Mouse (Mus musculus) embryonic facial prominence, embryonic 12.5 days (tissue): Measurements from ENCODE around the gene Sgca. TPM values are rescaled to one million over a fixed set of nuclear protein-coding genes. Genes with fewer than 3 reads are reported as not detected.
A peak's percentile ranks its signal among the peaks of the same experiment; 100 is the strongest.
"Not testable (repeated sequence)": the region's sequence is repeated elsewhere in the genome, so short reads cannot be mapped to it uniquely, and the experiment has no call there.

Experiments used
- ATAC-seq: fragments of 200-750 bp; cut with Nextera tagmentation; 2 replicates; pipeline ENCODE4 v1.8.0; 2017; ENCODE audit not compliant: insufficient number of reproducible peaks, insufficient read depth, low FRiP score, low TSS enrichment
- H3K27ac ChIP-seq: fragments of 300-500 bp; sonication (generic); 2 replicates; pipeline ENCODE4 v1.5.1; 2016; ENCODE audit warnings: mild to moderate bottlenecking
- H3K27me3 ChIP-seq: fragments of 300-500 bp; sonication (generic); 2 replicates; pipeline ENCODE4 v1.6.1; 2016; ENCODE audit warnings: mild to moderate bottlenecking, moderate library complexity
- H3K36me3 ChIP-seq: fragments of 300-500 bp; sonication (generic); 2 replicates; pipeline ENCODE4 v1.6.1; 2016; ENCODE audit warnings: mild to moderate bottlenecking
- H3K4me1 ChIP-seq: fragments of 300-500 bp; sonication (generic); 2 replicates; pipeline ENCODE4 v1.6.1; 2016
- H3K4me2 ChIP-seq: fragments of 300-500 bp; sonication (generic); replicated peaks from 2 replicates; pipeline ENCODE4 v1.6.1; 2016; ENCODE audit warnings: mild to moderate bottlenecking, moderate library complexity
- H3K4me3 ChIP-seq: fragments of 300-500 bp; sonication (generic); 2 replicates; pipeline ENCODE4 v1.5.1; 2016; ENCODE audit warnings: mild to moderate bottlenecking
- H3K9ac ChIP-seq: fragments of 300-500 bp; sonication (generic); 2 replicates; pipeline ENCODE4 v1.6.1; 2016; ENCODE audit warnings: mild to moderate bottlenecking, moderate library complexity
- H3K9me3 ChIP-seq: fragments of 300-500 bp; sonication (generic); 2 replicates; pipeline ENCODE4 v1.6.1; 2016; ENCODE audit warnings: mild to moderate bottlenecking, moderate library complexity
- WGBS: fragments of 180-500 bp; shearing (Covaris S2); methylation state at CpG from one replicate; pipeline ENCODE4 v1.1.7; 2016; 5-methylcytosine and 5-hydroxymethylcytosine counted together
- polyA plus RNA-seq: library from polyadenylated mRNA; unstranded; fragments of >200 nt; fragmentation: Nextera tagmentation; extraction: Ambion mirVana; gene quantifications from 2 replicates; pipeline ENCODE4 v1.2.1, GENCODE M21; 2016

Sgca gene
- polyA plus RNA-seq, 1 experiment from 2014 or later, result 1.8 TPM

DNA sequence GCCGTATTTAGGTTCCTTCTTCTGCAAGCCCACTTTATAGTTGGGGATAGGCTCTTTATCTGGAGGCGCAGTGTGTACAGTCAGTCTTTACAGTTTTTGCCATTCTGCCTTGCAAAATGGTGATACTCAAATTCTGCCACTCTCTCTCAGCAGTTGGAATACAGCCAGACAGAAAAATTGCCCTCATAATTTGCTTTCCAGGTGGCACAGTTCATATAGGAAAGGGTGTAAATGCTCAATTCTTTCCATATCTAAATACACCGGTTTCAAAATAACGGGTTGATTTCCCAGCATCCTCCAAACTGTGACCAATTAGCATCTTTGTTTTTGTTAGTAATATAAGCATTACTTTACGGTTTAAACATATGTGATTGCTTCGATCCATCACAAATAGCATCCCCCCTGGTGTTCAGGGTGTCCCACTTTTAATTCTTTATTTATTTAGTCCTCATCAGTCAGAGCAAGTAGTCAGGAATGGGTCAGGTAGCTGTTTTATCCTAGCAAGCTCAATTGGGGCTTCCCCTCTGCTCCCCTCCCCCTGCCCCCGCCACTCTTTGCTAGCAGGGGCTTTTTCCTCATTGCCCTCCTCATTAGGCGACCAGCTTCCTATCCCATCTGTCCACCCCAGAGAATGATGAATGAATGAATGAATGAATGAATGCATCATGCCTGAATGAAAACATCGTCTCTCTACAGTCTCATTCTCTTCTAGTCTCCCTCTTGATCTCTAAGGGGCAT is 2.2 kb upstream of the Sgca start:
- no peak for ATAC-seq
- Histone ChIP-seq H3K4me2 (peak overlapping the region; percentile 48), H3K4me3 (peak overlapping the region; percentile 28), H3K9ac (peak overlapping the region; percentile 45), H3K27ac (peak overlapping the region; percentile 54; the same call in 1 of the 2 replicates), H3K9me3 (no peaks in the 10 kb centered on the region), H3K36me3 (no peaks in the 10 kb centered on the region), H3K27me3 (no peaks in the 10 kb centered on the region), H3K4me1 (peaks cover 4% of the 10 kb centered on the region; the same call in 1 of the 2 replicates)
- WGBS, result 45% methylated on average over 9 of the region's 9 CpGs

DNA sequence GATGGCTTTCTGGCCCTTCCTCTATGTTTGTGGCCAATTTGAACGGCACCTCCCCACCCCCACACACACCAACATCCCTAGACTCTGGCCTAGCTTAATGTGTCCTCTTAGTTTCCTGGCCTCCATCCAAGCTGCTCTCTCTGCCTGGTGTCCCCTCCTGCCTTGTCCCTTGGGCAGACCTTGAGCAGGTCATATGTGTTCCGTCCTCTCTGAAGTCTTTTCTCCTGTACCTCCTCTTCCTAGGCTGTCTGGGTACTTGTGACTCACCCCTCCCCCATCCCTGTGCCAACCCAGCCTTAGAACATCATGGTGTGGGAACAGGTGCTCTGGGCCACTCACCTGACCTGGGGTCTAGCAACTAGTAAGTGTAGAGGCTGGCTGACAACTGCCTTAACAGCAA is 1.2 kb downstream of the Sgca start:
- no peaks in the 10 kb centered on the region for H3K9me3 ChIP-seq
- 77% methylated on average over 2 of the region's 2 CpGs for WGBS
- no peak for ATAC-seq

DNA sequence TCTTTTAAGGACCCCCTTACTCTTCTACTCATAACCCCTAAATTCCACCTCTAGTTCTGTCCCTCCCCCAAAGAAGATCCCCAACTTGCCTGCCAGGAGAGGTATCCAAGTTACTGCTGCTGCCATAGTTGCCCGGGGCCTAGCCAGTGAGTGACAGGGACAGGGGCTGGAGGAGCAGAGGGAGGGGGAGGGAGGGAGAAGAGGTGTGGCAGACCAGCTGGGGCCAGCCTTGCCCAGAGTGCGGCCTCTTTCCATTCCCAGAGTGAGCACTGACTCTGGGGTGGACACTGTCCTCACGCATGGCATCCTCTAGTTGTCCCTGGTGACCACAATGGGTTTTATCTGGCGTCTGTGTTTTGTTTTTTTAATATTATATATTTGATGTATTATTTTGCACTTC is 2.8 kb downstream of the Sgca start:
- no peak overlapping the region for H3K9ac ChIP-seq
- H3K36me3 ChIP-seq, result no peaks in the 10 kb centered on the region
- H3K4me2 ChIP-seq, result no peak overlapping the region
- no peaks in the 10 kb centered on the region for H3K9me3 ChIP-seq
- no peak for ATAC-seq
- peaks cover under 1% of the 10 kb centered on the region; the same call in 1 of the 2 replicates for H3K4me1 ChIP-seq
- WGBS, result 39% methylated on average over 4 of the region's 4 CpGs
- H3K4me3 ChIP-seq, result no peak overlapping the region
- H3K27ac ChIP-seq, result no peak overlapping the region
- no peaks in the 10 kb centered on the region for H3K27me3 ChIP-seq

More for the DNA sequence above, 1.2 kb downstream of the Sgca start:
- Histone ChIP-seq H3K9ac (no peak overlapping the region), H3K27me3 (no peaks in the 10 kb centered on the region), H3K27ac (no peak overlapping the region), H3K4me2 (no peak overlapping the region), H3K36me3 (no peaks in the 10 kb centered on the region), H3K4me1 (peaks cover 4% of the 10 kb centered on the region; the same call in 1 of the 2 replicates), H3K4me3 (no peak overlapping the region)

DNA sequence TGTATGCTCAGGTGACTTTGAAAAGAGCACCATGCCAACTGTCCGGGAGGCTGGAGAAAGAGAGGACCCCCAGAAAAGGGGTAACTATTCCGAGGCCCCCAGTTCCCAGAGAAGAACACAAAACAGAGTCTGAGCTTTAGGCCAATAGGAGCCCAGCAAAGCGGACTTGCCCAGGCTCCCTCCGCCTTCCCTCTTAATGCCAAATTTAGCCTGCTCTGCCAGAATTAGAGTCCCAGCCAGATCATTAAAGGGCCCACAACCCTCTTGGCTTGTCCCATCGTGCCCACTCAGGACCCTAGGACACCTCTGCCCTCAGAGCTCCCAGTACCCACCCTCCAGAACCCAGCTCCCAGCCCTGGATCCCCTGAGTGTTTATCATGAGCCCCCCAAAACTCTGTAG is 3.2 kb downstream of the Sgca start:
- no peak overlapping the region for H3K4me2 ChIP-seq
- no peak for ATAC-seq
- no peaks in the 10 kb centered on the region for H3K9me3 ChIP-seq
- H3K4me3 ChIP-seq, result no peak overlapping the region
- no peak overlapping the region for H3K27ac ChIP-seq
- H3K9ac ChIP-seq, result no peak overlapping the region
- no peaks in the 10 kb centered on the region for H3K27me3 ChIP-seq
- WGBS, result 53% methylated on average over 5 of the region's 5 CpGs
- H3K36me3 ChIP-seq, result no peaks in the 10 kb centered on the region
- H3K4me1 ChIP-seq, result no peaks in the 10 kb centered on the region

DNA sequence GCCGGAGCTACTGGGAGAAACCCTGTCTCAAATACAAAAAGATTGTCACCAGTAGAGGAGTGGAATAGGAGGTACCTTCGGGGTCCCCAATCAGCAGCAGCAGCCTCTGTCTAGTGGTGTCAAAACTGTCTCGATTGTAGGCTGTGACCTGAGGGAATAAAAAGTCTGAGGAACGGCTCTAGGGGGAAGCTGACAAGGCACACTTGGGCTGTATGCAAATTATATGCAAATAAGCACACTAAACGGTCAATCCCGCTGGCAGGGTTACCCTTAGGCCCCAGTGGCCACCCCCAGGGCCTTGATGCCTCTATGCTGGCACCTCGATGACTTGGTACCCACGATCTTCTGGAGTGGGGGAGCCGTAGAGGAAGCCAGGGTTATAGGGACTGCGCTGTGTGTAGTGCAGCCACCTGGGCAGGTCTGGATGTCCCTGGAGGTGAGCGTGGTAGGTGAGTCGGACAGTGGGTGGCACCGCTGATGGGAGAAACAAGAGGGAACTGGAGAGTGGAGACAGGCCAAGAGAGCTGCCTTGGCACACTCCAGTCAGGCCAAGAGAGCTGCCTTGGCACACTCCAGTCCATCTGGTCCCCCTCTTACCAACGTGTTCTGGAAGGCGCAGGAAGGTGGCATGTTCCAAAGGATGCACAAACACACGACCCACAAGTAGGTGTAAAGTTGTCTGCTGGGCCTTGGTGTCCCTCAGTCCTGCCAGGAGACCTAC is 4.1 kb downstream of the Sgca start:
- Histone ChIP-seq H3K27me3 (no peaks in the 10 kb centered on the region), H3K9me3 (no peaks in the 10 kb centered on the region), H3K36me3 (no peaks in the 10 kb centered on the region), H3K9ac (no peak overlapping the region), H3K27ac (no peak overlapping the region), H3K4me1 (no peaks in the 10 kb centered on the region), H3K4me2 (no peak overlapping the region), H3K4me3 (no peak overlapping the region)
- 63% methylated on average over 16 of the region's 16 CpGs for WGBS
- ATAC-seq, result no peak

DNA sequence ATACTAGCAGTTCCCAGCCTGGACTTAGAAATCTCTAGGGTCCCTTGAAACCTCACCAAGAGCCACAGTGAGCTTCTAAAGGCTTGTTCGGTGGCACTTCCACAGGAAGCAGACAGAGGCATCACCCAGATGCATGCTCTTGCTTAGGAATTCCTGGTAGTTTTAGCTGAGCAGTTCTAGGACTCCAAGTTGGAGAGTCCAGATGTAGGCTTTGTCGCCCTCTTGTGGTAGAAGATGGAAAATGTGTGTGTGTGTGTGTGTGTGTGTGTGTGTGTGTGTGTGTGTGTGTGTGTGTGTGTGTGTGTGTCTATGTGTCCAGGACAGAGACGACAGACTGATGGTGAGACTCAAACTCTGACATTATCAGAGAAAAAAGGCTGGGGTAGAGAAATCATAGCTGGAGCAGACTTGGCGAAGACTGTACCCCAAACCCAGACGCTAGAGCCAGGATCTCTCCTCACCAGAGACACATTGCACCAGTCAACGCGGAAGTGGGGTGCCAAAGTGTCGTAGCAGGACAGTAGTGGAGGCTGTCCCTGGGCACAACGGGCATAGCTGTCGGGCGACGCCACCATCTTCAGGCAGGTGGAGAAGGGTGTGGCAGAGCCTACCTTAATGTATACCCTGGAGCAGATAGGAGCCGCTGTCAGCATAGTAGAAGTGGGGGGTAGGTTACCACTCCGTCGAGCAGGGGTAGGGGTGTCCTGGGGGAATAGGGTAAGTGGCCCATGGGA is 5.8 kb downstream of the Sgca start:
- Histone ChIP-seq H3K4me2 (no peak overlapping the region), H3K9me3 (no peaks in the 10 kb centered on the region), H3K4me1 (no peaks in the 10 kb centered on the region), H3K36me3 (no peaks in the 10 kb centered on the region), H3K4me3 (no peak overlapping the region), H3K27me3 (no peaks in the 10 kb centered on the region), H3K9ac (no peak overlapping the region), H3K27ac (no peak overlapping the region)
- no peak for ATAC-seq
- WGBS, result 62% methylated on average over 15 of the region's 15 CpGs

DNA sequence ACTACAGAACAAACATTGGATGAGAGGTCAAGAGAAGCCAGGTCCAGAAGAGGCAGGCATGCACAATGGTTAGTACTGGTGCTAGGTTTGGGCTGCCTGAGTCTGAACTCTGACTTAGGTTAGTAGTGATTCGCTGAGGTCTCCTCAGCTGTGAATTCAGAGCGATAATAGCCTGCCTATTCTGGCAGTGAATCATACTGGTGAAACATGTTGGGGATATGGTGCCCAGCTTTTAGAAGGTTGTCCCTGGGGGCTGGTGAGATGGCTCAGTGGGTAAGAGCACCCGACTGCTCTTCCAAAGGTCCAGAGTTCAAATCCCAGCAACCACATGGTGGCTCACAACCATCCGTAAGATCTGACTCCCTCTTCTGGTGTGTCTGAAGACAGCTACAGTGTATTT is 6.4 kb downstream of the Sgca start:
- WGBS, result 96% methylated on average over 4 of the region's 4 CpGs
- not testable (repeated sequence) for H3K4me3 ChIP-seq, H3K4me2 ChIP-seq, H3K9ac ChIP-seq, H3K27ac ChIP-seq, H3K4me1 ChIP-seq, H3K27me3 ChIP-seq, H3K36me3 ChIP-seq, H3K9me3 ChIP-seq, ATAC-seq

DNA sequence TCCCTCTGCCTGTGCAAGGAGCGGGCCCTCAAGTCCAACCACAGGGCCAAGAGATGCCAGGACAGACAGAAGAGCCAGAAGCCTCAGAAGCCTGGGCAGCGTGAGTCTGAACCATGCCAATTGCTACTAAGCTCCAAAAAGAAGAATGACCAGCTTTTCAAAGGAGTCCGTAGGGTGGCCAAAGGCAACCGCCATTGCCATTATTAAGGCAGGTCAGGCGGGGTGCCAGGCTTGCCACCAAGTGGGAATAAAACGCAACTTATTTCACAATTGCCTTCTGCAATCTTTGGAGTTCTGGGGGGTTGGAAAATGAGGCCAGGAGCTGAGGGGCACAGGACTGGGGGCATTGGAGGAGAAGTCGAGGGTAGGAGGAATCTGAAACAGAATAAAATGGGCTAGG is 7.9 kb downstream of the Sgca start:
- no peak overlapping the region for H3K27ac ChIP-seq
- H3K4me1 ChIP-seq, result no peaks in the 10 kb centered on the region
- no peak overlapping the region for H3K4me3 ChIP-seq
- H3K9me3 ChIP-seq, result no peaks in the 10 kb centered on the region
- no peaks in the 10 kb centered on the region for H3K27me3 ChIP-seq
- H3K9ac ChIP-seq, result no peak overlapping the region
- ATAC-seq, result no peak
- WGBS, result 78% methylated on average over 7 of the region's 7 CpGs
- H3K36me3 ChIP-seq, result no peaks in the 10 kb centered on the region
- H3K4me2 ChIP-seq, result no peak overlapping the region

DNA sequence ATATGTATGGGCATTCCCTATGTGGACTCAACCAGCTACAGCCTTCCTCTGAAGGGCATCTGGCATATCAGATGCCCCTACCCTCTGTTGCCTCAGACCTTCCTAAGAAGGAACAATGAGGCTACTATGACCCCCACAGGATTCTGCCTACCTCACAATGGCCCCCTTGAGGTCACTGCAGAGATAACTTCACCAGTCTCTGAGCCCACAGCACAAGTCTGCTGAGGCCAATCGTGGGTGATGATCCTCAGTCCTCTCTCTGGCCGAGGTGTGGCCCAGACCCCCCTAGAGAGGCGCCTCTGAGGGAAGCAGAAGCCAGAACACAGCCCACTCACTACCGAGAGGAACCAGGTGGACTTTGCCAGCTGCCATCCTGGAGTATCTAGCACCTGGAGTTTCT is 8.7 kb downstream of the Sgca start, which contains the start of gene Hils1:
Gene Hils1, plus strand, starts transcription at position 175 of the 400 bp plus-strand sequence.
- no peak within 1 kb of the TSS for H3K4me3 ChIP-seq
- 0 out of 2 replicates have a peak, but pooled peaks cover 6% of the 10 kb centered on the region for H3K4me1 ChIP-seq
- no peaks in the 10 kb centered on the region for H3K9me3 ChIP-seq
- H3K27ac ChIP-seq, result no peak within 1 kb of the TSS
- no peaks in the 10 kb centered on the region for H3K27me3 ChIP-seq
- H3K9ac ChIP-seq, result no peak within 1 kb of the TSS
- H3K36me3 ChIP-seq, result no peaks in the 10 kb centered on the region
- ATAC-seq, result no peak
- H3K4me2 ChIP-seq, result no peak within 1 kb of the TSS
- 45% methylated on average over 4 of the region's 4 CpGs for WGBS

DNA sequence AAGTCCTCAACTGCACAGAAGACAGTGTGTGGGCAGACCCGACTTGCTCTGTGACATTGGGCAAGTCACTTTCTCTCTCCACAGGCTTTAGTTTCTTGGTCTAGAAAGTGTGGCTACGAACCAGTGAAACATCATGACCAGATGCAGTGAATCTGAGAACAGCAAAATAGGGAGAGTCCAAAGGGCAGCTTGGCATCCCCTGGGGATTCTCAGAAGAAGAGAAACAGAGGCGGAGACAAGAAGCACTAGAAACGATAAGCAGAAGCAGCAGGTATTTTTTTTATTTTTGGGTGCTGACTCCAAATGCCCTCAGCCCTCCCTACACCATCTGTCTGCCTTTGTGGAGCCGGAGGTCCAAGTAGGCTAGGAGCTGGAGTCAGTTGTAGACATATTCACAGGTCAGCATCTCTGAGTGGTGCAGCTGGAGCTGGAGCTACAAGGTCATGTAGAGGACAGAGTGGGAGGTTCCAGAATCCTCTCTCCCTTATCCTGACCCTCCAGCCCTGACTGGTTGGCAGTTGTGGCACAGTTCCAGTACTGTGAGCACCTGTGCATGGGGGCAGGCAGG is 13.5 kb downstream of the Sgca start:
- Histone ChIP-seq H3K36me3 (no peaks in the 10 kb centered on the region), H3K27me3 (no peaks in the 10 kb centered on the region), H3K4me2 (no peak overlapping the region), H3K4me3 (no peak overlapping the region), H3K4me1 (0 out of 2 replicates have a peak, but pooled peaks cover 12% of the 10 kb centered on the region), H3K9me3 (no peaks in the 10 kb centered on the region), H3K9ac (no peak overlapping the region), H3K27ac (no peak overlapping the region)
- no peak for ATAC-seq
- 77% methylated on average over 5 of the region's 5 CpGs for WGBS

DNA sequence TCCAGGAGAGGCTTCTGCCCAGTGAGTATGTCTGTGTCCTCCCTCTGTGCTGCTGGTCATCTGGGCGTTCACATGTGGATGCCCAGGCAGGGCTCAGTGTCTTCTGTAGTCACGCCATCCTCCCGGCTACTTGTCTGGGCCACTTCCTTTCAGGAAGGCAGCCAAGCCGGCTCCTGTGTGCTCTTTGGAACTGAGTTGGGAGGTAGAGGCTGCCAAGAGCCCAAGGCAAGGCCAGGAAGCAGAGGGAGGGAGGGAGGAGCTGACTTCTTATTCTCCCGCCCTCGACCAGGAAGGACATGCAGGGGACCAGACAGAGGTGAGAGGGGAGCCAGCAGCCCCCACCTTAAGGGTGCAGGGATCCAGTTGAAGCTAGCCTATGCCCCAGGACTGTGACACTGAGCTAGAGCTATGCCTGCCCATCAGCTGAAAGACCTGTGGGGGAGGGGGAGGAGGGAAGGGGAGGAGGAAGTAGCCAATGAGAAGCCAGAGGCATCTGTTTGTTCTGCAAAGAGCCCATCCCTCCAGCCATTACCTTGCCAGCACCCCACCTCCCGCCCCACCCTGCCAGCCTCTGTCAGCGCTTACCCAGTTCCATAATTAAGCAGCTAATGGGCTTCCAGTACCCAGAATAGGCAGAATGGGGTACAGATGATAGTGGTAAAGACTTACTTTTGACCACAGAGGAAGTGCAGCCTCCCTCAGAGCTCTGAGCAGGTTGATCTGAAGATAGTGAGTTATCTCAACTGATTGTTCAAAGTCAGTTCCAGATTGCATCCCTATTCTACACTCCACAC is 17.9 kb downstream of the Sgca start:
- Histone ChIP-seq H3K4me3 (no peak overlapping the region), H3K36me3 (no peaks in the 10 kb centered on the region), H3K9me3 (no peaks in the 10 kb centered on the region), H3K9ac (no peak overlapping the region), H3K4me2 (no peak overlapping the region), H3K27ac (no peak overlapping the region), H3K27me3 (no peaks in the 10 kb centered on the region), H3K4me1 (peaks cover 12% of the 10 kb centered on the region; the same call in 1 of the 2 replicates)
- WGBS, result 11% methylated on average over 8 of the region's 8 CpGs
- ATAC-seq, result no peak
